Mouse (Mus musculus) heart, embryonic 13.5 days (tissue): ENCODE measurements around the gene Jade2. TPM values are rescaled to one million over a fixed set of nuclear protein-coding genes. Genes with fewer than 3 reads are reported as not detected.

Experiments used
- ATAC-seq: fragments of 200-750 bp; cut with Nextera tagmentation; 2 replicates; pipeline ENCODE4 v1.8.0; 2017; ENCODE audit warnings: moderate TSS enrichment; ENCODE audit not compliant: insufficient number of reproducible peaks, low FRiP score, low TSS enrichment; ENCODE audit errors: extremely low read depth
- H3K27ac ChIP-seq: fragments of 300-500 bp; sonication (generic); replicated peaks from 2 replicates; pipeline ENCODE4 v1.5.1; 2015; ENCODE audit warnings: moderate library complexity, mild to moderate bottlenecking, inconsistent platforms
- H3K27me3 ChIP-seq: fragments of 300-500 bp; sonication (generic); replicated peaks from 2 replicates; pipeline ENCODE4 v1.6.1; 2015; ENCODE audit warnings: mild to moderate bottlenecking, inconsistent platforms
- H3K36me3 ChIP-seq: fragments of 300-500 bp; sonication (generic); 2 replicates; pipeline ENCODE4 v1.6.1; 2015; ENCODE audit warnings: mild to moderate bottlenecking, inconsistent platforms
- H3K4me1 ChIP-seq: fragments of 300-500 bp; sonication (generic); 2 replicates; pipeline ENCODE4 v1.6.1; 2015; ENCODE audit warnings: inconsistent platforms
- H3K4me2 ChIP-seq: fragments of 300-500 bp; sonication (generic); 2 replicates; pipeline ENCODE4 v1.6.1; 2015; ENCODE audit warnings: inconsistent platforms, mild to moderate bottlenecking, moderate library complexity
- H3K4me3 ChIP-seq: fragments of 300-500 bp; sonication (generic); 2 replicates; pipeline ENCODE4 v1.5.1; 2015; ENCODE audit warnings: moderate library complexity, mild to moderate bottlenecking, inconsistent platforms
- H3K9ac ChIP-seq: fragments of 300-500 bp; sonication (generic); 2 replicates; pipeline ENCODE4 v1.6.1; 2015; ENCODE audit warnings: inconsistent platforms, mild to moderate bottlenecking, moderate library complexity
- H3K9me3 ChIP-seq: fragments of 300-500 bp; sonication (generic); 2 replicates; pipeline ENCODE4 v1.6.1; 2016; ENCODE audit warnings: inconsistent platforms
- WGBS: fragments of 180-500 bp; shearing (Covaris S2); methylation state at CpG from one replicate; pipeline ENCODE4 v1.1.7; 2015; ENCODE audit warnings: mixed read lengths; 5-methylcytosine and 5-hydroxymethylcytosine counted together
- polyA plus RNA-seq: library from polyadenylated mRNA; unstranded; fragments of >200 nt; fragmentation: Nextera tagmentation; extraction: Ambion mirVana; gene quantifications from 2 replicates; pipeline ENCODE4 v1.2.1, GENCODE M21; 2015

Jade2 gene
- polyA plus RNA-seq, 1 experiment from 2014 or later: 0.78 TPM

- no peak overlapping the region for H3K9ac ChIP-seq
- H3K27me3 ChIP-seq: no peaks in the 10 kb centered on the region
- H3K36me3 ChIP-seq: peaks cover 3% of the 10 kb centered on the region; the same call in 1 of the 2 replicates
- WGBS: 76% methylated on average over 5 of the region's 5 CpGs
- peaks cover 3% of the 10 kb centered on the region; the same call in 1 of the 2 replicates for H3K4me1 ChIP-seq
- H3K9me3 ChIP-seq: no peaks in the 10 kb centered on the region
- no peak overlapping the region for H3K4me2 ChIP-seq
- no peak overlapping the region for H3K4me3 ChIP-seq
- ATAC-seq: no peak
- H3K27ac ChIP-seq: no peak overlapping the region
Observed at GRCm38 (mm10) chr11:51832992-51833391, 24.5 kb downstream of the Jade2 start.

DNA sequence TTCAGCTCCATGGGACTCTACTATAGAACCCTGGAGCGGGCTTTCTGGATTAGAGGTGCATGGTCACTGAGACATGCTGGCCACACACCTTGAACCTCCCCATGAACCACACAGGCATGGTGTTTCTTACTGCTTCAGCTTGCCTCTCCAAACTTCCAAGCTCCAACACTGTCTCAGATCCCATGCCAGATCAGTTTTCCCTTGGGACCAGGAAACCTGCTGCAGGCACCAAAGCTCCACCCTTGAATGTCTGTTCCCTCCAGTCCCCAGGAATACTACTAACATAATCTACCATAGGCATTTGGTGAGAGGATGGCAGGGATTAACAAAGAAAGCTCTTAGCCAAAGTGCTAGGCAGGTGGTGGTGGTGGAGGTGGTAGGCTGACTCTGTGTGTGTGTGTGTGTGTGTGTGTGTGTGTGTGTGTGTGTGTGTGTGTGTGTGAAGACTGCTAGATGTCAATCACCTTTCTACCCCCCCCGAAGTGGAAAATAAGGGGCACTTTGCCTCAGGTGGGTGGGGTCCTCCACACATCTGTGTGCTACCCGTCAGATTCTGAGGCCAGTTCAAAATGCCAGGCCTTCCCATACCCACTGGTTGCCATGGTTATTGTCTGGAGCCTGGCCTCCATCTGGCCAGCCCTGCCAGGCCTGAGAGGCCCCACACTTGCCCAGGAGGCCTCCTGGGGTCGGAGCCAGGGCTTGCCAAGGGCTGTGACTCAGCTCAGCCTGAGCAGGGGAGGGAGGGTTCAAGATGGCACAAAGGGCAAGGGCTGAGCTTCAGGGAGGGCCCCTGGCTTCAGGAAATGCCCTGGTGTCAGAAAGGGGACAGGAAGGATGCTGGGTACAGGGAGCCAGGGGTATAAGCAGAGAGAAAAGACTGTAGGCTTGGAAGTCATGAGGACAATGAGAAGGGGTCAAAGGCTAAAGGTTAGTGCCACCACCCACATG lies 25.2 kb downstream of the Jade2 start:
- no peak overlapping the region for H3K9ac ChIP-seq
- no peaks in the 10 kb centered on the region for H3K27me3 ChIP-seq
- H3K4me1 ChIP-seq: peaks cover 3% of the 10 kb centered on the region; the same call in 1 of the 2 replicates
- ATAC-seq: no peak
- H3K4me2 ChIP-seq: no peak overlapping the region
- peaks cover 4% of the 10 kb centered on the region for H3K36me3 ChIP-seq
- 69% methylated on average over 4 of the region's 4 CpGs for WGBS
- H3K9me3 ChIP-seq: no peaks in the 10 kb centered on the region
- H3K27ac ChIP-seq: no peak overlapping the region
- no peak overlapping the region for H3K4me3 ChIP-seq

DNA sequence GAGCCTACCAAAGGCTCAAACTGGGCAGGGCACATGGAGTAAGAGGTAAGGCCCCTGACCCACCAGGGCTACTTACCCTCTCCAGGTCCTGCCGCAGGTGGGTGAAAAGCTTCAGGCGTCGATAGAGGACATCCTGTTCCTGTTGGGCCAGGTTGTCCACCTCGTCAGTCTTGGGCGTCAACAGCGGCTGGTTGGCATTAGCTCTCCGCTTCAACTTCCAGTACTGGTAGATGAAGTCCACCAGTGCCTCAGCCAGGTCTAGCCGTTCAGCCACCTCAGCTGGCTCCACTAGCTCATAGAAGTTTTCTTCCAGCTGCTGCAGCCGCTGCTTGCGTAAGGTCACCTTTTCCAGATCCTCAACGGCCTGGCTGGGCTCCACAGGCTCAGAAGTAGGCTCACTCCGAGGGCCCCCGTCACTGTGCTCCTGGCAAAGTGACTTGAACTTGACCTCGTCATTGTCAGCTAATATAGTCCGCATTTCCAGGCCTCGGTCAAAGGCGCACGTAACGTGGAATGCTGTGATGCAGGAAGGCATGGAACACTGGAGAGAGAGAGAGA lies 32.5 kb downstream of the Jade2 start:
- Histone ChIP-seq H3K4me2 (no peak overlapping the region), H3K4me1 (peaks cover 8% of the 10 kb centered on the region), H3K27me3 (no peaks in the 10 kb centered on the region), H3K4me3 (no peak overlapping the region), H3K27ac (no peak overlapping the region), H3K9ac (no peak overlapping the region), H3K36me3 (peaks cover 20% of the 10 kb centered on the region), H3K9me3 (no peaks in the 10 kb centered on the region)
- ATAC-seq: no peak
- 81% methylated on average over 19 of the region's 19 CpGs for WGBS

DNA sequence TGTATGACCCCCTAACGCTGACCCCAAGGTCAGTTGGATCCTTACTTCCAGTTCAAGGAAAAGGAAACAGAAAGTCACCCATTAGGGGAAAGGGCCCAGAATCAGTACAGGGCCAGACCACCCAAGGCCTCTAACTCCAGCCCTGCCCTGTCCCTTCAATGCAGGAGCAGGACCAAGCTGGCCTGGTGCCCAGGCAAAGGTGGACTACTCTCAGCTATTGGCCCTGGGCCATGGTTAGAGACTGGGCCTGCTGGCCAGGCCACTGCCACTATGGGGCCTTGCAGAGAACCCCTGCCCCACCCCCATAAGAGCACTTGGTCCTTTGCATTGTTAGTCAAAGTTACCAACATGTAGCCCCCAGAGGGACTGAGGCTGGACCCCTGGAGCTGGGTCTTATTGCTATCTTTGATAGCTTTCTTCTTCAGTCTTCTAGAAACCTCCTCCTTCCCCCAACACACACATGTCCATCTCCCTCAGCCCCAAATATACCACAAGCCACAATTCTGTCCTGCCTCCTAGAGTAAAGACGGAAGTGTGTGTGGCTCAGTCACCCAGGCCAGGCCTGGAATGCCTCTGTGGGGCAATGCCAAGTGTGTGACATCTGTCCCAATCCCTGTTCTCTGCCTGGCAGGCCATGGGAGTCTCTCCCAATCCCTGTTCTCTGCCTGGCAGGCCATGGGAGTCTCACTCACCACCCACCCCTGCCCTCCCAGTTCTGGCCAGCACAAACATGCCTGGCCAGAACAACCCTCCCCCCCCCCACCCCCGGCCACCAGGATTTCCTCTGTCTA lies 33.3 kb downstream of the Jade2 start:
- WGBS: 81% methylated on average over 3 of the region's 3 CpGs
- Histone ChIP-seq H3K4me2 (no peak overlapping the region), H3K27ac (no peak overlapping the region), H3K4me1 (peaks cover 8% of the 10 kb centered on the region), H3K4me3 (no peak overlapping the region), H3K9ac (no peak overlapping the region), H3K9me3 (no peaks in the 10 kb centered on the region), H3K36me3 (peaks cover 20% of the 10 kb centered on the region), H3K27me3 (no peaks in the 10 kb centered on the region)
- ATAC-seq: no peak

DNA sequence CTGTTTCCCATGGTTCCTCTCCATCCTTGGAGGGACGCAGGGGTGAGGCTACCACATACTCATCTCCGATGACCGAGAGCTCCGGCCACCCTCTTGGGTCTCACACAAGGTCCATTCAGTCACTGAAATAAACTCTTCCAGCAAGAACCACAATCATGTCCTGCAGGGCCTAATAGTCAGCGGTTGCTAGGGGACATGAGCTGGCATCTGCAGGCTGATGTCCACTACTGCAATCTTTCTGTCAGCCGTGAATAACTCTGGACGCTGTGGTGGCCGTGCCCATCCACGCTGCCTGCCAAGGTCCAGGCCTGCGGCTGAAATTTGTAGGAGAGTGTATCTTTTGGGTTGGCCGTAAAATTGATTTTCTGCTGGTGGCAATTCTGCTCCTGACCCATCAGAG lies 34.2 kb downstream of the Jade2 start:
- H3K4me1 ChIP-seq: peaks cover 8% of the 10 kb centered on the region
- H3K36me3 ChIP-seq: peaks cover 20% of the 10 kb centered on the region
- no peaks in the 10 kb centered on the region for H3K27me3 ChIP-seq
- no peak overlapping the region for H3K4me2 ChIP-seq
- 86% methylated on average over 11 of the region's 11 CpGs for WGBS
- H3K4me3 ChIP-seq: no peak overlapping the region
- no peak overlapping the region for H3K9ac ChIP-seq
- no peak overlapping the region for H3K27ac ChIP-seq
- no peak for ATAC-seq
- H3K9me3 ChIP-seq: no peaks in the 10 kb centered on the region

GRCm38 (mm10) chr11:51822736-51823135 lies 34.7 kb downstream of the Jade2 start:
- Histone ChIP-seq H3K4me1 (peaks cover 8% of the 10 kb centered on the region), H3K36me3 (peaks cover 17% of the 10 kb centered on the region), H3K4me2 (no peak overlapping the region), H3K4me3 (no peak overlapping the region), H3K27ac (no peak overlapping the region), H3K9me3 (no peaks in the 10 kb centered on the region), H3K27me3 (no peaks in the 10 kb centered on the region), H3K9ac (no peak overlapping the region)
- no peak for ATAC-seq
- 34% methylated on average over 4 of the region's 4 CpGs for WGBS

DNA sequence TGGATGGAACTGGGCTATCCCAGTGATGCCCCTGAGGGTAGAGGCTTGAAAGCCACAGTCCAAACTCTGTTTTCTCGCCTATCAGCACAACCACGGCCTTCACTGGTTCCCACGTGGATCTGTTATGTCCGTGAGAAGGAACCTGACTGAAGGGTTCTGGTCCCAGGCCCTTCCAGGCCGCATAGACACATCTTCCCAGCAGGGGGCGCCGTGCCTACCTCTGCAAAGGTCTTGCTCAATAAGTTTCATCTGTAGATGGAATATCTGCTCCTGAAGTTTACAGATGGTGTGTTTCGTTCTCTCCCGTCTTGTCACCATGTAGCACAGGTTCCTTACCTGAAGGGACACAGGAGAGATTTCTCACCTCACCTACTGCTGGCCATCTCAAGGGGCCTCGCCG lies 36.6 kb downstream of the Jade2 start:
- Histone ChIP-seq H3K9ac (no peak overlapping the region), H3K27ac (no peak overlapping the region), H3K4me1 (peaks cover 8% of the 10 kb centered on the region), H3K36me3 (peaks cover 6% of the 10 kb centered on the region; the same call in 1 of the 2 replicates), H3K9me3 (no peaks in the 10 kb centered on the region), H3K4me2 (no peak overlapping the region), H3K27me3 (no peaks in the 10 kb centered on the region), H3K4me3 (no peak overlapping the region)
- WGBS: 37% methylated on average over 11 of the region's 11 CpGs
- no peak for ATAC-seq

DNA sequence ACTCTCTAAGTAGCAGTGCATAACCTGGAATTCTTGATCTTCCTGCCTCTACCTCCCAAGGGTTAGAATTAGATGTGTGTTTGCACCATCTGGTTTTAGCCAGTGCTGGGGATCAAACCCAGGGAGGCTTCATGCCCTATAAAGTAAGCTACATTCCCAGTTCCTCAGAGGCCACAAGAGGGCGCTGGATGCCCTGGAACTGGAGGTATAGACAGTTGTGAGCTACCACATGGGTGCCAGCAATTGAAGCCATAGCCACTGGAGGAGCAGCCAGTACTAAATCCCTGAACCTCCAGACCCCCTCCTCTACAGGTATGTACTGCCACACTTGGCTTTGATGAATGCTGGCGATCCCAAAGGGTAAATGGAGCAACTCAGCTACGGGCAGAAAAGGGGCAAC lies 37.5 kb downstream of the Jade2 start:
- 68% methylated on average over 3 of the region's 3 CpGs for WGBS
- ATAC-seq: no peak
- Histone ChIP-seq H3K4me1 (peaks cover 8% of the 10 kb centered on the region), H3K4me2 (no peak overlapping the region), H3K27ac (no peak overlapping the region), H3K9ac (no peak overlapping the region), H3K27me3 (no peaks in the 10 kb centered on the region), H3K36me3 (peaks cover 4% of the 10 kb centered on the region; the same call in 1 of the 2 replicates), H3K4me3 (no peak overlapping the region), H3K9me3 (no peaks in the 10 kb centered on the region)

GRCm38 (mm10) chr11:51818837-51819236 lies 38.6 kb downstream of the Jade2 start:
- WGBS: 80% methylated on average over 4 of the region's 4 CpGs

DNA sequence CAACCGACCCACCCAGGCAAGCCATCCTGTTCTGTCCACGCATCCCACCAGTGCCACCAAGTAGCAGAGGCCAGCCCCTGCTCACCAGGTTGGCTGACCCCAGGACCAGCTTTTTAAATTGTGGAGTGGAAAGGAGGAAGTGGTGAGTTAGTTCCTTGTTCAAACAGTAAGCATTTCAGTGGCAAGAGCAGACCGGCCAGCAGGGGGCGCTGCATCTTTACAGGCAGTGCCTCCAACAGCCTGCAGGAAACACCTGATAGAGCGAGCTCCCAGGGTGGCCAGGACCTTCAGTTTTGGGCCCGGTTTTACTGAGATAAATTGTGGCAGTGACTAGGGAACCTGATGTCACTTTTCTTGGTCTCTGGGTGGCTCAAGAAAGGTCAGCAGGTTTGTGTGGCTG lies 39.7 kb downstream of the Jade2 start:
- no peak overlapping the region for H3K27ac ChIP-seq
- H3K36me3 ChIP-seq: peaks cover 4% of the 10 kb centered on the region; the same call in 1 of the 2 replicates
- H3K4me1 ChIP-seq: no peaks in the 10 kb centered on the region
- no peak for ATAC-seq
- H3K4me3 ChIP-seq: no peak overlapping the region
- H3K27me3 ChIP-seq: no peaks in the 10 kb centered on the region
- no peaks in the 10 kb centered on the region for H3K9me3 ChIP-seq
- H3K4me2 ChIP-seq: no peak overlapping the region
- H3K9ac ChIP-seq: no peak overlapping the region
- WGBS: 36% methylated on average over 6 of the region's 6 CpGs

More at GRCm38 (mm10) chr11:51818837-51819236, 38.6 kb downstream of the Jade2 start:
- Histone ChIP-seq H3K27ac (no peak overlapping the region), H3K27me3 (no peaks in the 10 kb centered on the region), H3K9ac (no peak overlapping the region), H3K36me3 (peaks cover 4% of the 10 kb centered on the region; the same call in 1 of the 2 replicates), H3K9me3 (no peaks in the 10 kb centered on the region), H3K4me1 (peaks cover 3% of the 10 kb centered on the region), H3K4me2 (no peak overlapping the region), H3K4me3 (no peak overlapping the region)
- ATAC-seq: no peak

- Histone ChIP-seq H3K36me3 (peaks cover 3% of the 10 kb centered on the region; the same call in 1 of the 2 replicates), H3K27me3 (no peaks in the 10 kb centered on the region), H3K4me2 (no peak overlapping the region), H3K27ac (no peak overlapping the region), H3K4me1 (no peaks in the 10 kb centered on the region), H3K9me3 (no peaks in the 10 kb centered on the region), H3K9ac (no peak overlapping the region), H3K4me3 (no peak overlapping the region)
- 83% methylated on average over 8 of the region's 8 CpGs for WGBS
- no peak for ATAC-seq
Observed at GRCm38 (mm10) chr11:51812022-51812546, 45.4 kb downstream of the Jade2 start.
